Mouse (Mus musculus) kidney, embryonic 16.5 days (tissue): Measurements from ENCODE around the gene Tpm1. TPM values are rescaled to one million over a fixed set of nuclear protein-coding genes. Genes with fewer than 3 reads are reported as not detected.

ENCODE experiments used
- ATAC-seq: fragments of 200-750 bp; cut with Nextera tagmentation; 2 replicates; pipeline ENCODE4 v1.8.0; 2017; ENCODE audit warnings: moderate TSS enrichment; ENCODE audit not compliant: low FRiP score, low TSS enrichment
- H3K27ac ChIP-seq: fragments of 300-500 bp; sonication (generic); 2 replicates; pipeline ENCODE4 v1.5.1; 2014; ENCODE audit warnings: low read length
- H3K27me3 ChIP-seq: fragments of 300-500 bp; sonication (generic); 2 replicates; pipeline ENCODE4 v1.6.1; 2014; ENCODE audit warnings: low read length, control low read depth, mixed read lengths; ENCODE audit not compliant: insufficient read depth
- H3K36me3 ChIP-seq: fragments of 300-500 bp; sonication (generic); 2 replicates; pipeline ENCODE4 v1.6.1; 2014; ENCODE audit warnings: low read length, control low read depth, mixed read lengths; ENCODE audit not compliant: insufficient read depth
- H3K4me1 ChIP-seq: fragments of 300-500 bp; sonication (generic); 2 replicates; pipeline ENCODE4 v1.6.1; 2014; ENCODE audit warnings: low read length, control low read depth, mixed read lengths; ENCODE audit not compliant: insufficient read depth
- H3K4me2 ChIP-seq: fragments of 300-500 bp; sonication (generic); replicated peaks from 2 replicates; pipeline ENCODE4 v1.6.1; 2014; ENCODE audit warnings: low read depth, low read length
- H3K4me3 ChIP-seq: fragments of 300-500 bp; sonication (generic); 2 replicates; pipeline ENCODE4 v1.5.1; 2014; ENCODE audit warnings: mild to moderate bottlenecking, low read length
- H3K9ac ChIP-seq: fragments of 300-500 bp; sonication (generic); replicated peaks from 2 replicates; pipeline ENCODE4 v1.6.1; 2014; ENCODE audit warnings: low read length
- H3K9me3 ChIP-seq: fragments of 300-500 bp; sonication (generic); 2 replicates; pipeline ENCODE4 v1.6.1; 2016; ENCODE audit warnings: low read length, control low read depth
- WGBS: fragments of 180-500 bp; shearing (Covaris S2); extraction: QIAGEN DNeasy Blood & Tissue Kit; methylation state at CpG from one replicate; pipeline ENCODE4 v1.1.7; 2014; 5-methylcytosine and 5-hydroxymethylcytosine counted together
- polyA plus RNA-seq: library from polyadenylated mRNA; unstranded; fragments of >200 nt; fragmentation: Nextera tagmentation; extraction: Ambion mirVana; gene quantifications from 2 replicates; pipeline ENCODE4 v1.2.1, GENCODE M21; 2015

The Tpm1 gene
- polyA plus RNA-seq, 1 experiment from 2014 or later = 635 TPM

DNA sequence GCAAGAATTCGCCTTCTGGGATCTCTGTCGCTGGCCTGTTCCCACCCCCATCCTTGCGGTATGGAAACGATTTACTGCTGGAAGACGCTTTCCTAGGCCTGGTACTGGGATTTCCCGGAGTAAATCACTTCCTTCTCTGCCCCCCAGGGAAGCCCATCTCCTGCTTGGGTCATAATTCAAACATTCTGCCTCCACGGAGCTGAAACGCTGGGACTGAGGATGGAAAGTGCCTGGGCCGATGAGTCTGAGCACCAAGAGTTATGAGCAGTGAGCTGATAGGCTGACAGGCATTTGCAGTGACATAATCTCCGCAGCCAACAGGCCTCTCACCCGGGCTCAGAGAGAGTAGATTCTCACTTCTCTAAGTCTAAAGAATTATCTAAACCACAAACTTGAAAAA is 40.4 kb downstream of the Tpm1 start:
- no peak overlapping the region for H3K4me2 ChIP-seq
- no peak overlapping the region for H3K4me3 ChIP-seq
- H3K9me3 ChIP-seq = no peaks in the 10 kb centered on the region
- H3K36me3 ChIP-seq = no peaks in the 10 kb centered on the region
- WGBS = 13% methylated on average over 11 of the region's 11 CpGs
- no peaks in the 10 kb centered on the region for H3K27me3 ChIP-seq
- no peak overlapping the region for H3K27ac ChIP-seq
- H3K9ac ChIP-seq = 0 out of 2 replicates have a peak overlapping the region, but pooled peaks have one; percentile 1
- no peak for ATAC-seq
- peaks cover 15% of the 10 kb centered on the region for H3K4me1 ChIP-seq

DNA sequence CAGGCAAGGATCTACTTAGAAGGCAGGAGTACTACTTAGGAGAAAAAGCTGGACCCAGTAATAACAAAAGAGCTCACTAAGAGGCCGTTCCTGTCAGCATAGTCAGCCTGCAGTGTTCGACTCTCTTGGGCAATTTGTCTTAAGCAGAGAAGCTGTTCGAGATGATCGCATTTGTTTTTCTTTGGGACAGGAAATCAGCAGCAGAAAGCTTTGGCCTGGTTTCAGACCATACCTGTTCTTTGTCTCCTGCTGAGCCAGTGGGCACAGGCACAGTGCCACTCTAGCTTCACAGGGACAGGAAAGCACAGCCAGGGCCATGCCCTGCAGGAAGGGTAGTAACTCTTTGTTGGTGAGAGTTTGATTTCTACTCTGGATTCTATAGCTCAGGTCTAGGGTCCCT is 42.8 kb downstream of the Tpm1 start:
- Histone ChIP-seq H3K27ac (no peak overlapping the region), H3K27me3 (no peaks in the 10 kb centered on the region), H3K9ac (peak overlapping the region; percentile 6; the same call in 1 of the 2 replicates), H3K4me1 (peaks cover 10% of the 10 kb centered on the region), H3K4me2 (no peak overlapping the region), H3K36me3 (no peaks in the 10 kb centered on the region), H3K4me3 (no peak overlapping the region), H3K9me3 (no peaks in the 10 kb centered on the region)
- WGBS = 55% methylated on average over 4 of the region's 4 CpGs
- ATAC-seq = no peak

DNA sequence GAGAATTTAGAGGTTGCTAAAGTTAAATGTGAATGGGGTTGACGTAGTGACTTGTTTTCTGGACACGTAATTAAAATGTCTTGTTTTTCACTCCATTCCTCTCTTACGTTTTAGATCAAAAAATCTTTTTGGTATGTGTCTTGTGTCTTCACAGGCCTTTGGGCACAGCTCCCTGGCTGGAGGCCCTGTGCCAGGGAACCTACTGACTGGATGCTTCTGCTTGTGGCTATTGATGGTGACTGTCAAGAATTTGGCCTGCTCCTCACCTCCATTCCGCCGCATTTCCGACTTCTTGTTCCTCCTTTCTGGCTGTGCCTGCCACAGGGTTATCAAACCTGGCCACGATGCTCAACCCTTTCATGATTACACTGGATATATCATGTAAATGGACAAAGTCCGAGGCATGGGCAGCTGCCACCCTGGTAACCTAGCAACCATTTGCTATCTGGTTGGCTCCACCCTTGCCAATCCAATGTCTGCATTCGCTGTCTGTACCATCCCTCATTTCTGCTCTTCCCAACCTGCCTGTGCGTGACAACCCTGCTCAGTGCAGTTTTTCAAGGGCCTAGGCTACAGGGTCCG is 44.0 kb downstream of the Tpm1 start:
- Histone ChIP-seq H3K4me3 (no peak overlapping the region), H3K9me3 (no peaks in the 10 kb centered on the region), H3K27ac (no peak overlapping the region), H3K36me3 (no peaks in the 10 kb centered on the region), H3K9ac (no peak overlapping the region), H3K27me3 (no peaks in the 10 kb centered on the region), H3K4me1 (peaks cover 13% of the 10 kb centered on the region), H3K4me2 (no peak overlapping the region)
- no peak for ATAC-seq
- whole genome bisulfite sequencing = 84% methylated on average over 11 of the region's 11 CpGs

DNA sequence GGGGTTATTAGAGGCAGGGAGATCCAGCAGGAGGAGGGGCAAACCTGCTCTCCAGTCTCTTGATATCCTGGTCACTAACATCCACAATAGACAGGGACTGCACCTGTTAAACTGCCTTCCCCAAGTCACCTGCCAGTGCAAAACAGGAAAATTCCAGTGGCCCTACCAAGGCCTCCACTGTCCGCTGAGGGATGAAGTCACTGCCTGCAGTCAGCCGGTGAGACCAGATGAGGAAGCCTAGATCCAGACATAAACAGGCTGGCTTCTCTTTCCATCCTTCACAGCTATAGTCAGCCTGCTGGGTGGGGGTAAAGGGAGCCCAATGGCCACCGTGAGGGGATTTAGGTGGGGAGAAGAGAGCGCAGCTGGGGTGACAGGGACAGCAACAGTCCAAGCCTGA is 45.5 kb downstream of the Tpm1 start:
- Histone ChIP-seq H3K27me3 (no peaks in the 10 kb centered on the region), H3K4me2 (no peak overlapping the region), H3K4me3 (no peak overlapping the region), H3K4me1 (peaks cover 10% of the 10 kb centered on the region), H3K9me3 (no peaks in the 10 kb centered on the region), H3K27ac (no peak overlapping the region), H3K9ac (no peak overlapping the region), H3K36me3 (no peaks in the 10 kb centered on the region)
- 48% methylated on average over 4 of the region's 4 CpGs for WGBS
- ATAC-seq = no peak

DNA sequence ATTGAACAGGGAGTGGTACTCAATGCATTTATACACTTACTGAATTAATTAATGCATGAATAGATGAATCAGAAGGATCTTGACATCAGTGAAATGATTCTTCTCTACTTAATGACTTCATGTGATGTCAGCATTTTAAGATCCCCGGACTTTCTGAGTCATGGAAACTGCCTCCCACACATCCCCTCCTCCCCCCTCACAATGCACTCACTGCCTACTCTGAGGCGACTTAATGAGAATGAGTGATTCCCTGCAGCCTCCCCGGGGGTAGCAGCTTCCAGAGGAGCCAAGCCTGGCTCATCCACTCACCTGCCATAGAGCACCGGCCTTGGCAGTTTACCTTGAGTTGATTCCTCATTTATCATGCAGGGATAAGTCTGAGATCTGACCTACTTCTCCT is 46.0 kb downstream of the Tpm1 start:
- Histone ChIP-seq H3K27ac (no peak overlapping the region), H3K4me1 (peaks cover 5% of the 10 kb centered on the region; the same call in 1 of the 2 replicates), H3K36me3 (no peaks in the 10 kb centered on the region), H3K9ac (no peak overlapping the region), H3K27me3 (no peaks in the 10 kb centered on the region), H3K9me3 (no peaks in the 10 kb centered on the region), H3K4me3 (no peak overlapping the region), H3K4me2 (no peak overlapping the region)
- WGBS = 20% methylated on average over 4 of the region's 4 CpGs
- ATAC-seq = no peak

DNA sequence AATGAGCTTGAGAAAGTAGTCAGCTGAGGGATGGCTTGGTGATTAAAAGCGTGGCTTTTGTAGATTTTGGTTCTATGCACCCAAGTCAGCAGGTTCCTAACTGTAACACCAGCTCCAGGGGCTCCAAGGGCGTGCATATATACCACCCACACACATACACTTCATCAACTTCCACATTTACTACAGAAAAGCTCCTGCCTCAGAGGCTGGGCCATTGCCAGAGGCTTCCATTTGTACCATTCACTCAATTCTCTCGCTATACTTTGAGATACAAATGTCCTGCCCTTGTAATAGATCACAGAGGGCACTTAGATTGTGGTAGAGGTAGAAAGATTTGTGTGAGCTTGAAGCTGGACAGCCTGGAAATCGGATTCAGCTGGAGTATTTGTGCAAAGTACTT is 47.7 kb downstream of the Tpm1 start:
- 0 out of 2 replicates have a peak, but pooled peaks have one; percentile 14 for ATAC-seq
- Histone ChIP-seq H3K9ac (no peak overlapping the region), H3K4me2 (no peak overlapping the region), H3K36me3 (no peaks in the 10 kb centered on the region), H3K27ac (0 out of 2 replicates have a peak overlapping the region, but pooled peaks have one; percentile 10), H3K27me3 (no peaks in the 10 kb centered on the region), H3K4me3 (no peak overlapping the region), H3K9me3 (no peaks in the 10 kb centered on the region), H3K4me1 (peaks cover 4% of the 10 kb centered on the region; the same call in 1 of the 2 replicates)
- WGBS = 72% methylated on average over 4 of the region's 4 CpGs

DNA sequence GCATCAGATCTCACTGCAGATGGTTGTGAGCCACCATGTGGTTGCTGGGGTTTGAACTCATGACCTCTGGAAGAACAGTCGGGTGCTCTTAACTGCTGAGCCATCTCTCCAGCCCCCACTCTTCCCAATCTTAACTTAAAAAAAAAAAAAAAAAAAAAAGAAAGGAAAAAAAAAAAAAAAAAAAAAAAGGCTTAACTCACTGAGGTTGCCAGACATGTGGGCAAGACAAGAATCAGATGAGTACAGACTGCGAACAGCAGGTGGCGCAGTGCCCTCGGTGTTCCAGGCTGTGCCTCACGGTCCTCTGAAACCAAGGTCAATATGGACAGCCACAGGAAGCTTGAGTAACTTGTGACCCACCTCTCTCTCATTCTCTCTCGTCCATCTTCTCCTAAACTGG is 48.2 kb downstream of the Tpm1 start:
- Histone ChIP-seq H3K9ac (no peak overlapping the region), H3K36me3 (no peaks in the 10 kb centered on the region), H3K27ac (0 out of 2 replicates have a peak overlapping the region, but pooled peaks have one; percentile 10), H3K4me1 (peaks cover 4% of the 10 kb centered on the region; the same call in 1 of the 2 replicates), H3K4me3 (no peak overlapping the region), H3K27me3 (no peaks in the 10 kb centered on the region), H3K4me2 (no peak overlapping the region), H3K9me3 (no peaks in the 10 kb centered on the region)
- 2% methylated on average over 6 of the region's 6 CpGs for WGBS
- ATAC-seq = peak; percentile 84

DNA sequence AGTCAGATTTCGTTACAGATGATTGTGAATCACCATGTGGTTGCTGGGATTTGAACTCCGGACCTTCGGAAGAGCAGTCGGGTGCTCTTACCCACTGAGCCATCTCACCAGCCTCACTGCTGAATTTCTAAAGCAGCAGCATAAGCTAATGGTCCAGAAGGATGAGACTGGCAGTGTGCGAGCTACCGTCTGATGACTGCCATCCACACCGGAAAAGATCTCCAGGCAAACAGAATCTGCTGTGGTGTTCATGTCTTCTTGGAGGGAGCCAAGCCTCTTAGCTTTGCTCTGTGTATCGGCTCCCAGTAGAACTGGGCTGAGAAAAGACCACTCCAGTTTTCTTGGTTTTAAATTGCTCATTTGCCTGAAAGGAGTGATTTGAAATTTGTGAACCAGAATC is 49.5 kb downstream of the Tpm1 start:
- 90% methylated on average over 8 of the region's 8 CpGs for WGBS
- H3K4me2 ChIP-seq = no peak overlapping the region

DNA sequence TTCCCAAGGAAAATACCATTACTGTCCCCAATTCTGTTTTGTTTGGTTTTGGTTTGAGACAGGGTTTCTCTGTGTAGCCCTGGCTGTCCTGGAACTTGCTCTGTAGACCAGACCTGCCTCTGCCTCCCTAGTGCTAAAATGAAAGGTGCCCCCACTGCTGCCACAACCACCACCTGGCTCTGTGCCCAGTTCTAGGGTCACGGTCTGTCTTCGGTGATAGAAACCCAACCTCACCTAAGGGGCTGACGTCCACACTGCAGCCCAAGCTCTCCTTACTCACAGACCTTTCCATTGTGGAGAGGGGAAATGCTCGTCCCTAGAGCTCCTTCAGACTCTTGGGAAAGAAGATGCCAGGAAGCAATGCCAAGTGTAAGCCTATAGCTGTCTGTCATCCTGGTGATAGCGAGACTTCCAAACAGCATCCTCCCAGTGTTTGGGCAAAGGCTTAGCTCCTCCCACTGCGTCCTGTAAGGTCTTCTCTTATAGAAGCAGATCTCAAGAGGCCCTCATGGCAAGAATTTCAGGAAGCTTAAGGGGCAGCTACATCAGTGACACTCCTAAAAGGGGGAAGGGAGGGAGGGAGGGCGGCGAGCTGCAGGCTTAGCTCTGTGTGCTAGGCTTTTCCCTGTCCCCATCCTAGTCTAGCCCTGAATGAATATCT is 57.3 kb downstream of the Tpm1 start:
- H3K4me1 ChIP-seq = peaks cover 33% of the 10 kb centered on the region
- no peak overlapping the region for H3K4me3 ChIP-seq
- H3K9ac ChIP-seq = no peak overlapping the region
- H3K27ac ChIP-seq = no peak overlapping the region
- no peak overlapping the region for H3K4me2 ChIP-seq
- H3K9me3 ChIP-seq = no peaks in the 10 kb centered on the region
- H3K36me3 ChIP-seq = no peaks in the 10 kb centered on the region
- no peaks in the 10 kb centered on the region for H3K27me3 ChIP-seq
- no peak for ATAC-seq
- WGBS = 71% methylated on average over 8 of the region's 8 CpGs

More for the DNA sequence above, 49.5 kb downstream of the Tpm1 start:
- Histone ChIP-seq H3K4me1 (peaks cover 4% of the 10 kb centered on the region; the same call in 1 of the 2 replicates), H3K9me3 (no peaks in the 10 kb centered on the region), H3K27me3 (no peaks in the 10 kb centered on the region), H3K4me3 (no peak overlapping the region), H3K9ac (no peak overlapping the region), H3K36me3 (no peaks in the 10 kb centered on the region), H3K27ac (no peak overlapping the region)
- ATAC-seq = no peak

DNA sequence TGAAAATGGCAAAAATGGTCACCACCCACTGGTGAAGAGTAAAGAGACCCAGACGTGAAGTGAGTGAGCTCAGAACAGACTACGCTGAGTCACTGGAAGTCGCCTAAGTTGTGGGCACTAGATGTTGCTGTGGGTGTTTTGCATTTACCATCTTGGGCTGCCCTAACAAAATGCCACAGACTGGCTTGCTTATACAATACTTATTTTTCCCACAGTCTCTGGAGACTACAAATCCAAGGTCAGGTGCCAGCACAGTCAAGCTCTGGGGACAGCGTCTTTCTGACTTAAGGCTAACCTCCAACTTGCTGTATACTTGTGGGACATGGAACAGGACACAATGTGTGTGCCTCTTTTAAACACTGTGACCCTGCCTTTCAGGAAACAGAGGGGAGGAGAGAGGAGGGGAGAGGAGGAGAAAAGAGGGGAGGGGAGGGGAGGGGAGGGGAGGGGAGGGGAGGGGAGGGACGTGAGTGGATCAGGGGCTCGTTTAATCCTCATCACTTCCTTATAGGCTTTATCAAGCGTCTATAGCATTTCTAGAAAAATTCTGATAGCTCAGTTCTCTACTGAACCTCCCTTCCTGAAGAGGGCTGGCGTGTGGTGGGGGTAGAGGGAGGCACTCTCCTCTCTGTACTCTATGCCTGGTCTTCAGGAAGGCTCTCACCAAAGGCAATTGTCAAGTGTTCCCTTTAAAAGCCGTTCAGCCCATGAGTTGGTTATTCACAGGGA is 58.0 kb downstream of the Tpm1 start:
- WGBS = 62% methylated on average over 9 of the region's 9 CpGs
- Histone ChIP-seq H3K9me3 (no peaks in the 10 kb centered on the region), H3K4me1 (peaks cover 33% of the 10 kb centered on the region), H3K27me3 (no peaks in the 10 kb centered on the region), H3K9ac (no peak overlapping the region), H3K4me2 (no peak overlapping the region), H3K4me3 (no peak overlapping the region), H3K36me3 (no peaks in the 10 kb centered on the region), H3K27ac (no peak overlapping the region)
- no peak for ATAC-seq
